Mouse (Mus musculus): ENCODE data around the gene Zmynd19. TPM values are rescaled to one million over a fixed set of nuclear protein-coding genes. Genes with fewer than 3 reads are reported as not detected.

Gene Zmynd19
- 18.7 and 21.3 TPM in 2 replicates for polyA plus RNA-seq (2015; fragmentation: Nextera tagmentation; extraction: Ambion mirVana)

GRCm38 (mm10) chr2:24949421-24950188 lies at the start of gene Zmynd19:
TSS of gene Zmynd19 (plus strand) at chr2:24949792.
- H3K4me1 ChIP-seq (ENCODE audit: control insufficient read depth, insufficient read depth, low read length), result peaks cover 16% of the 10 kb centered on the region
- H3K4me3 ChIP-seq (ENCODE audit: low read depth, low read length), result peak within 1 kb of the TSS; percentile 98
- peak; percentile 97 for ATAC-seq
- H3K4me2 ChIP-seq (ENCODE audit: low read length), result peak within 1 kb of the TSS; percentile 96
- 0% methylated on average over 87 of the region's 108 CpGs for WGBS
- H3K27ac ChIP-seq (ENCODE audit: low read length), result peak within 1 kb of the TSS; percentile 69
- H3K9me3 ChIP-seq (replicated peaks; ENCODE audit: control insufficient read depth, low read length, poor library complexity, severe bottlenecking), result no peaks in the 10 kb centered on the region
- peaks cover 12% of the 10 kb centered on the region for H3K36me3 ChIP-seq (ENCODE audit: control insufficient read depth, insufficient read depth, low read length)
- peak within 1 kb of the TSS; percentile 89 for H3K9ac ChIP-seq (ENCODE audit: low read depth, low read length)
- H3K27me3 ChIP-seq (ENCODE audit: control insufficient read depth, insufficient read depth, low read depth, low read length), result no peaks in the 10 kb centered on the region

- no peaks in the 10 kb centered on the region for H3K9me3 ChIP-seq (replicated peaks; ENCODE audit: control insufficient read depth, low read length, poor library complexity, severe bottlenecking)
- peaks cover 25% of the 10 kb centered on the region for H3K4me1 ChIP-seq (ENCODE audit: control insufficient read depth, insufficient read depth, low read length)
- no peak overlapping the region for H3K4me3 ChIP-seq (ENCODE audit: low read depth, low read length)
- no peaks in the 10 kb centered on the region for H3K36me3 ChIP-seq (ENCODE audit: control insufficient read depth, insufficient read depth, low read length)
- no peak overlapping the region for H3K4me2 ChIP-seq (ENCODE audit: low read length)
- no peak for ATAC-seq
- no peak overlapping the region for H3K9ac ChIP-seq (ENCODE audit: low read depth, low read length)
- H3K27me3 ChIP-seq (ENCODE audit: control insufficient read depth, insufficient read depth, low read depth, low read length), result no peaks in the 10 kb centered on the region
- WGBS, result 58% methylated on average over 5 of the region's 5 CpGs
- no peak overlapping the region for H3K27ac ChIP-seq (ENCODE audit: low read length)
Measured at GRCm38 (mm10) chr2:24901055-24901454, 48.5 kb upstream of the Zmynd19 start.

GRCm38 (mm10) chr2:24902999-24903398 lies 46.6 kb upstream of the Zmynd19 start:
- H3K9ac ChIP-seq (ENCODE audit: low read depth, low read length), result no peak overlapping the region
- H3K4me2 ChIP-seq (ENCODE audit: low read length), result no peak overlapping the region
- no peaks in the 10 kb centered on the region for H3K27me3 ChIP-seq (ENCODE audit: control insufficient read depth, insufficient read depth, low read depth, low read length)
- peaks cover 33% of the 10 kb centered on the region for H3K4me1 ChIP-seq (ENCODE audit: control insufficient read depth, insufficient read depth, low read length)
- no peaks in the 10 kb centered on the region for H3K36me3 ChIP-seq (ENCODE audit: control insufficient read depth, insufficient read depth, low read length)
- no peak overlapping the region for H3K4me3 ChIP-seq (ENCODE audit: low read depth, low read length)
- 91% methylated on average over 6 of the region's 6 CpGs for WGBS
- no peak for ATAC-seq
- no peaks in the 10 kb centered on the region for H3K9me3 ChIP-seq (replicated peaks; ENCODE audit: control insufficient read depth, low read length, poor library complexity, severe bottlenecking)
- H3K27ac ChIP-seq (ENCODE audit: low read length), result no peak overlapping the region

- H3K27ac ChIP-seq (ENCODE audit: low read length), result peak overlapping the region; percentile 75
- peak overlapping the region; percentile 40; the same call in 1 of the 2 replicates for H3K9ac ChIP-seq (ENCODE audit: low read depth, low read length)
- 33% methylated on average over 11 of the region's 11 CpGs for WGBS
- H3K4me1 ChIP-seq (ENCODE audit: control insufficient read depth, insufficient read depth, low read length), result peaks cover 33% of the 10 kb centered on the region
- no peaks in the 10 kb centered on the region for H3K36me3 ChIP-seq (ENCODE audit: control insufficient read depth, insufficient read depth, low read length)
- peak overlapping the region; percentile 31 for H3K4me2 ChIP-seq (ENCODE audit: low read length)
- H3K4me3 ChIP-seq (ENCODE audit: low read depth, low read length), result no peak overlapping the region
- ATAC-seq, result peak; percentile 39; the same call in 1 of the 2 replicates
- H3K27me3 ChIP-seq (ENCODE audit: control insufficient read depth, insufficient read depth, low read depth, low read length), result no peaks in the 10 kb centered on the region
- no peaks in the 10 kb centered on the region for H3K9me3 ChIP-seq (replicated peaks; ENCODE audit: control insufficient read depth, low read length, poor library complexity, severe bottlenecking)
Measured at GRCm38 (mm10) chr2:24904823-24905652, 44.6 kb upstream of the Zmynd19 start.

GRCm38 (mm10) chr2:24905653-24906155 lies 43.9 kb upstream of the Zmynd19 start:
- H3K4me3 ChIP-seq (ENCODE audit: low read depth, low read length), result no peak overlapping the region
- no peaks in the 10 kb centered on the region for H3K9me3 ChIP-seq (replicated peaks; ENCODE audit: control insufficient read depth, low read length, poor library complexity, severe bottlenecking)
- no peak for ATAC-seq
- H3K4me1 ChIP-seq (ENCODE audit: control insufficient read depth, insufficient read depth, low read length), result peaks cover 33% of the 10 kb centered on the region
- no peak overlapping the region for H3K9ac ChIP-seq (ENCODE audit: low read depth, low read length)
- H3K27me3 ChIP-seq (ENCODE audit: control insufficient read depth, insufficient read depth, low read depth, low read length), result no peaks in the 10 kb centered on the region
- no peaks in the 10 kb centered on the region for H3K36me3 ChIP-seq (ENCODE audit: control insufficient read depth, insufficient read depth, low read length)
- H3K4me2 ChIP-seq (ENCODE audit: low read length), result peak overlapping the region; percentile 31
- peak overlapping the region; percentile 75 for H3K27ac ChIP-seq (ENCODE audit: low read length)
- WGBS, result 8% methylated on average over 2 of the region's 2 CpGs

- Histone ChIP-seq H3K9me3 (replicated peaks; ENCODE audit: control insufficient read depth, low read length, poor library complexity, severe bottlenecking) (no peaks in the 10 kb centered on the region), H3K4me1 (ENCODE audit: control insufficient read depth, insufficient read depth, low read length) (peaks cover 13% of the 10 kb centered on the region), H3K27me3 (ENCODE audit: control insufficient read depth, insufficient read depth, low read depth, low read length) (no peaks in the 10 kb centered on the region), H3K9ac (ENCODE audit: low read depth, low read length) (no peak overlapping the region), H3K4me3 (ENCODE audit: low read depth, low read length) (no peak overlapping the region), H3K27ac (ENCODE audit: low read length) (no peak overlapping the region), H3K36me3 (ENCODE audit: control insufficient read depth, insufficient read depth, low read length) (no peaks in the 10 kb centered on the region), H3K4me2 (ENCODE audit: low read length) (no peak overlapping the region)
- no peak for ATAC-seq
- WGBS, result 97% methylated on average over 4 of the region's 4 CpGs
Measured at GRCm38 (mm10) chr2:24910481-24910880, 39.1 kb upstream of the Zmynd19 start.

- no peak for ATAC-seq
- WGBS, result 96% methylated on average over 4 of the region's 4 CpGs
Measured at GRCm38 (mm10) chr2:24912189-24912588, 37.4 kb upstream of the Zmynd19 start.

GRCm38 (mm10) chr2:24912589-24912988 lies 37.0 kb upstream of the Zmynd19 start:
- no peak for ATAC-seq

More at GRCm38 (mm10) chr2:24912189-24912588, 37.4 kb upstream of the Zmynd19 start:
- no peak overlapping the region for H3K27ac ChIP-seq (ENCODE audit: low read length)
- no peak overlapping the region for H3K9ac ChIP-seq (ENCODE audit: low read depth, low read length)
- H3K27me3 ChIP-seq (ENCODE audit: control insufficient read depth, insufficient read depth, low read depth, low read length), result no peaks in the 10 kb centered on the region
- H3K36me3 ChIP-seq (ENCODE audit: control insufficient read depth, insufficient read depth, low read length), result no peaks in the 10 kb centered on the region
- H3K9me3 ChIP-seq (replicated peaks; ENCODE audit: control insufficient read depth, low read length, poor library complexity, severe bottlenecking), result no peaks in the 10 kb centered on the region
- peaks cover 2% of the 10 kb centered on the region for H3K4me1 ChIP-seq (ENCODE audit: control insufficient read depth, insufficient read depth, low read length)
- no peak overlapping the region for H3K4me3 ChIP-seq (ENCODE audit: low read depth, low read length)
- H3K4me2 ChIP-seq (ENCODE audit: low read length), result no peak overlapping the region

More at GRCm38 (mm10) chr2:24912589-24912988, 37.0 kb upstream of the Zmynd19 start:
- no peak overlapping the region for H3K27ac ChIP-seq (ENCODE audit: low read length)
- H3K27me3 ChIP-seq (ENCODE audit: control insufficient read depth, insufficient read depth, low read depth, low read length), result no peaks in the 10 kb centered on the region
- no peaks in the 10 kb centered on the region for H3K9me3 ChIP-seq (replicated peaks; ENCODE audit: control insufficient read depth, low read length, poor library complexity, severe bottlenecking)
- no peaks in the 10 kb centered on the region for H3K36me3 ChIP-seq (ENCODE audit: control insufficient read depth, insufficient read depth, low read length)
- peaks cover 6% of the 10 kb centered on the region for H3K4me1 ChIP-seq (ENCODE audit: control insufficient read depth, insufficient read depth, low read length)
- H3K4me3 ChIP-seq (ENCODE audit: low read depth, low read length), result no peak overlapping the region
- H3K4me2 ChIP-seq (ENCODE audit: low read length), result no peak overlapping the region
- H3K9ac ChIP-seq (ENCODE audit: low read depth, low read length), result no peak overlapping the region

Data from midbrain, embryonic 16.5 days (tissue).